Mouse (Mus musculus): Measurements from ENCODE around the gene 5430427O19Rik.

DNA sequence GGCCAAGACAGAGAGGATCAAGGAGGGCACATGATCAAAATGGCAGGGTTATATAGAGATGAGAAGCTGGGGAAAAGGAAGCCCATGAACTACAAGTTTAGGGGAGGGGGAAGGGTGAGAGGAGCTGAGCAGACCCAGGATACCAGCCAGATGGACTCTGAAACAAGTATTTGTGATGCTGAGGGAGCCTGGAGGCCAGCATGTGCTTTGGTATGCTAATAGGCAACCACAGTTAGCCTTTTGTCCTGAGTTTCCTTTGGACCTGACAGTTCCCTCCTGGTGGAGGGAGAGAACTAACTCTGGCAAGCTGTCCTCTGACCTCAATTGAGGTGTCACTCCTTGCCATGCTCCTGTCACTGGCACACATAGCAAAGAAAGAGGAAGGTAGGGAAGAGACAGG is 41.2 kb upstream of the 5430427O19Rik start:
- TF ChIP-seq CTCF (IDR thresholded peaks at IDR 0.05; ENCODE audit: borderline replicate concordance, insufficient read depth, low read length) (no peak), POLR2A (IDR thresholded peaks at IDR 0.05; ENCODE audit: low read depth, low read length) (no peak)
